Mouse (Mus musculus) neural tube, embryonic 12.5 days (tissue): ENCODE results near the gene Gm21994. TPM values are rescaled to one million over a fixed set of nuclear protein-coding genes. Genes with fewer than 3 reads are reported as not detected.
"Not testable (repeated sequence)": the region's sequence is repeated elsewhere in the genome, so short reads cannot be mapped to it uniquely, and the experiment has no call there.

Source experiments
- ATAC-seq: fragments of 200-750 bp; cut with Nextera tagmentation; 2 replicates; pipeline ENCODE4 v1.8.0; 2017; ENCODE audit warnings: low read depth, mild to moderate bottlenecking, moderate TSS enrichment, moderate library complexity; ENCODE audit not compliant: low FRiP score
- H3K27ac ChIP-seq: fragments of 300-500 bp; sonication (generic); 2 replicates; pipeline ENCODE4 v1.5.1; 2016
- H3K27me3 ChIP-seq: fragments of 300-500 bp; sonication (generic); replicated peaks from 2 replicates; pipeline ENCODE4 v1.6.1; 2016; ENCODE audit warnings: mild to moderate bottlenecking
- H3K36me3 ChIP-seq: fragments of 300-500 bp; sonication (generic); 2 replicates; pipeline ENCODE4 v1.6.1; 2016; ENCODE audit warnings: mild to moderate bottlenecking
- H3K4me1 ChIP-seq: fragments of 300-500 bp; sonication (generic); 2 replicates; pipeline ENCODE4 v1.6.1; 2016
- H3K4me2 ChIP-seq: fragments of 300-500 bp; sonication (generic); replicated peaks from 2 replicates; pipeline ENCODE4 v1.6.1; 2016; ENCODE audit warnings: mild to moderate bottlenecking
- H3K4me3 ChIP-seq: fragments of 300-500 bp; sonication (generic); 2 replicates; pipeline ENCODE4 v1.5.1; 2016
- H3K9ac ChIP-seq: fragments of 300-500 bp; sonication (generic); 2 replicates; pipeline ENCODE4 v1.6.1; 2016; ENCODE audit warnings: mild to moderate bottlenecking
- H3K9me3 ChIP-seq: fragments of 300-500 bp; sonication (generic); 2 replicates; pipeline ENCODE4 v1.6.1; 2016; ENCODE audit warnings: mild to moderate bottlenecking
- WGBS: fragments of 180-500 bp; shearing (Covaris S2); methylation state at CpG from one replicate; pipeline ENCODE4 v1.1.7; 2016; 5-methylcytosine and 5-hydroxymethylcytosine counted together
- polyA plus RNA-seq: library from polyadenylated mRNA; unstranded; fragments of >200 nt; fragmentation: Nextera tagmentation; extraction: Ambion mirVana; gene quantifications from 2 replicates; pipeline ENCODE4 v1.2.1, GENCODE M21; 2016

The Gm21994 gene
- polyA plus RNA-seq = 4.6 and 5.3 TPM in 2 replicates

DNA sequence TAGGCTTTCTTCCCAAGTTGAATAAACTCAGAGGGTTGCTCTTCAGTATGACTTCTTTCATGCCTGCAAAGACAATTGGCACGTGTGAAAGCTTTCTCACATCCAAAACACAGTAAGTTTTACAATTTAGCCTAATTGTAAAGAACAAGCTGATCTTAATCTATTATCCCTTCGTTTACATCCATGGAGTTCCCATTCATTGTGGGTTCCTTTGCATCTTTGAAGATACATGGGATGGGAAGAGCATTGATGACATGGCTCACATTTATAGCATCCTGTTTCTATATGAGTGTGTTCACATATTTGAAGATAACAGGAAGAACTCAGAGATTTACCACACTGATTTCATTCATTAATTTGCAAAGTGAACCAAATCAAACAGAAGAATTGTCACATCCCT lies at the start of gene Gm21994:
Gene Gm21994, minus strand, starts transcription at position 101 of the 400 bp plus-strand sequence.
- not testable (repeated sequence) for H3K27ac ChIP-seq, H3K36me3 ChIP-seq, H3K9ac ChIP-seq, H3K4me1 ChIP-seq, H3K4me3 ChIP-seq, H3K9me3 ChIP-seq, ATAC-seq, H3K4me2 ChIP-seq, H3K27me3 ChIP-seq
- 70% methylated on average over 2 of the region's 2 CpGs for WGBS

DNA sequence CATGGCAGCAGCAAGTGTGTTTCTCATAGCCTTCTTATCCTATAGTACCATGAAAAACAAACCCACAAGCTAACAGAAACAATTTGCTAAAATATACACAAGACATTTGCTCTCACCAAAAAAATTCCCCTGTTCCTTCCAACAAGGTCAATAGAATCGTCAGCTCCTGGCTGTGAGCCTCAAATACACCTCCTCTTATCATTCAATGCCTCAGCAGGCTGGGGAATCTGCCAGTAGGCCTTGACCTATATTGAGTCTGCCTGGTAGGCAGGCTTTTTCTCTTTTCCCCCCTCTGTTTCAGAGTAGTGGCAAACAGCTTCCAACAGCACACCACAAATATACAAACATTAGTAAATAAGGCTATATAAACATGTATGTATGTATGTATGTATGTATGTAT lies 43.7 kb upstream of the Gm21994 start:
- Histone ChIP-seq H3K9me3 (no peaks in the 10 kb centered on the region), H3K36me3 (no peaks in the 10 kb centered on the region), H3K4me2 (no peak overlapping the region), H3K27ac (no peak overlapping the region), H3K27me3 (no peaks in the 10 kb centered on the region), H3K9ac (no peak overlapping the region), H3K4me3 (no peak overlapping the region), H3K4me1 (no peaks in the 10 kb centered on the region)
- 66% methylated on average over 1 of the region's 1 CpGs for WGBS
- no peak for ATAC-seq

DNA sequence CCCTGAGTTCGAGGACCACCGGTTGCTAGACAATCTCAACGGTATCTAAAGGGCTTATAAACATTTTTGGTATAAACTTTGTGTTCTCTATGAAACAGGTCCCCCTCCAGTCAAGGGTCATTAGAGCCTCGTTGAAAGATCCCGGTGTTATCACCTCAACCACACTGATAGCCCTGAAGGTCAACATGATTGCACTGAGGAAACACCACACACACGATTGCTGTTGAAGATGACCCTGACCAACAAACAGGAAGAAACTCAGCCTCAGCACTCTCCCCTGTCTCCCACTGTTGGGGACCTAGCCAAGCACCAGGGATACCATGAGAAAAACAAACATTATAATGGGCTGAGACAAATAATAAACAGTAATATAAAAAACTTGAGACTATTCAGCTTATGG lies 38.3 kb upstream of the Gm21994 start:
- H3K36me3 ChIP-seq = no peaks in the 10 kb centered on the region
- 89% methylated on average over 6 of the region's 6 CpGs for WGBS
- no peak overlapping the region for H3K4me3 ChIP-seq
- no peak overlapping the region for H3K9ac ChIP-seq
- no peaks in the 10 kb centered on the region for H3K4me1 ChIP-seq
- ATAC-seq = no peak
- H3K4me2 ChIP-seq = no peak overlapping the region
- H3K27ac ChIP-seq = no peak overlapping the region
- no peaks in the 10 kb centered on the region for H3K27me3 ChIP-seq
- H3K9me3 ChIP-seq = no peaks in the 10 kb centered on the region

DNA sequence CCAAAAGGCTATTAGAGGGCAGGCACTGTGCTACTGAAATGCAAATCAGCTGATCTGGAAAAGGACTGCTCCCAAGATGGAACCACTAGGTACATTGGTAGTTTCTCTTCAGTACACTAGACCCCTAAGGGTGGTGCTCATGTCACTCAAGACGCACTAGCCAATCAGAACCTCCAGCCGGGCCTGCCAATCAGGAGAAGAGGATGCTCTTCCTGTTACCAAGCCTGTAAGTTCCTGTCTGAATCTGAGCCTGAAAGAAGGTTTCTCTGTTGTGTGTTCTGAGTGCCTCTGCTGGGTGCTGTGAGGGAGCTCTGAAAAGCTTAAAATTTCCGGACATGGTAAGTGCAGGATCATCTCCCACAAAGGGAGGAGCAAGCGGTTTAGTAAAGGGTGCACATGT lies 1.9 kb upstream of the Gm21994 start, which contains the start of gene Gm14124:
Gene Gm14124, plus strand, starts transcription at position 227 of the 400 bp plus-strand sequence.
- not testable (repeated sequence) for H3K4me1 ChIP-seq

DNA sequence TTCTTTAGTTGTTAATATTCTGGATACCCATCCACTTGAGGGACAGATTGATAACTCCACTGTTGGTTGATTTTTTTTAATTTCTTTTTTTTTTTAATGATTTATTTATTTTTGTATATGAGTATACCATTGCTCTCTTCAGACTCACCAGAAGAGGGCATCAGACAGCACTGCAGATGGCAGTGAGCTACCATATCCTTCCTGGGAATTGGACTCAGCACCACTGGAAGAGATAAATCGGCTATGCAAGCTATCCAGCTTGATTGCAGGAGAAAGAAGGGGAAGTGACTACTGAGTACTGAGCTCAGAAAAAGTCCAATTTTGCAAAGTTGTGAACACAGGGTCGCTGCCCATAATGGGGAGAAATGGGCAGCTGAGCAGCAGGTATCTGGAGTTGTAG lies 1.5 kb upstream of the Gm21994 start:
- H3K27me3 ChIP-seq, H3K9me3 ChIP-seq, H3K27ac ChIP-seq, H3K4me1 ChIP-seq, H3K4me3 ChIP-seq, H3K4me2 ChIP-seq, ATAC-seq, H3K9ac ChIP-seq, H3K36me3 ChIP-seq: not testable (repeated sequence)
- 79% methylated on average over 2 of the region's 2 CpGs for WGBS

More for the DNA sequence above, 1.9 kb upstream of the Gm21994 start, which contains the start of gene Gm14124:
- H3K36me3 ChIP-seq, H3K4me3 ChIP-seq, H3K27ac ChIP-seq, ATAC-seq, H3K4me2 ChIP-seq, H3K27me3 ChIP-seq, H3K9me3 ChIP-seq, H3K9ac ChIP-seq: not testable (repeated sequence)
- 79% methylated on average over 4 of the region's 4 CpGs for WGBS

DNA sequence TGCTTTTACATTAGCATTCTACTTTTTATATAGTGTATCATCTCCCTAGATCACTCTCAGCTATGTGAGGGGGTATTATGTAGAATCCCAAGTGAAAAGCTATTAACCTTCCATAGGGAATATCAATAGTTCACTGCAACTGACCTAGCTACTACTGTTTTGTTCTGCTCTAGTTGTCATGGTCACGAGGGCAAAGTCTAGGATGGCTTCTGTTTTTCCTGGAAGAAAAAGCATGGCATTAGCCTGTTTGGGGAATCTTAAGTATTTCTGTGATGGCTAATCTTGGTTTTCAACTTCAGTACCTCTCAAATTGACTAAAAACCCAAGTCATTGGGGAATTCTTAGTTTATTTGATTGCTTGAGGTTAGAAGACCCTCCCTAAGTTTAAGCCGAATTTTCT lies 12.2 kb downstream of the Gm21994 start:
- no peak overlapping the region for H3K4me3 ChIP-seq
- no peak overlapping the region for H3K9ac ChIP-seq
- H3K27me3 ChIP-seq = no peaks in the 10 kb centered on the region
- 94% methylated on average over 2 of the region's 2 CpGs for WGBS
- H3K9me3 ChIP-seq = peaks cover 21% of the 10 kb centered on the region
- H3K4me2 ChIP-seq = no peak overlapping the region
- H3K27ac ChIP-seq = no peak overlapping the region
- no peak for ATAC-seq
- peaks cover 23% of the 10 kb centered on the region for H3K36me3 ChIP-seq
- H3K4me1 ChIP-seq = no peaks in the 10 kb centered on the region

DNA sequence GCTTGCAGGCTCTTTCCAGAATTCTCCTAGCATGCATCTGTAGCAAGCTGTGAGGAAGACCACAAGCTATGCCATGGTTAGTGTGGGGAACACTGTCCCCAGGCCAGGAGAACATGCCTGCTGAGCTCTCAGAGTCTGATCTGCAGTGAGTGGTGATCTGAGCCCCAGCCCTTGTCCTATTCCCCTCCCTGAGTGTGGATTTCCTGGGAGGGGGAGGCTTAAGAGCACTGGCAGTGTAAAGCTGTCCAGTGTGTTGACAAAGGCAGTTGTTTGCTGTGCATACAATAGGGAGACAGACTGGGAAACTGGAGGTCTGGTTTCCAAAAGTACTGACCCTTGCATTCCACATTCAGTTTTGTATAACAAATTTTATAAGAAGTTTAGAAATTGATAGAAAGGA lies 32.1 kb downstream of the Gm21994 start:
- not testable (repeated sequence) for H3K9ac ChIP-seq, H3K4me2 ChIP-seq, ATAC-seq, H3K27me3 ChIP-seq, H3K4me3 ChIP-seq, H3K36me3 ChIP-seq, H3K9me3 ChIP-seq, H3K4me1 ChIP-seq, H3K27ac ChIP-seq

DNA sequence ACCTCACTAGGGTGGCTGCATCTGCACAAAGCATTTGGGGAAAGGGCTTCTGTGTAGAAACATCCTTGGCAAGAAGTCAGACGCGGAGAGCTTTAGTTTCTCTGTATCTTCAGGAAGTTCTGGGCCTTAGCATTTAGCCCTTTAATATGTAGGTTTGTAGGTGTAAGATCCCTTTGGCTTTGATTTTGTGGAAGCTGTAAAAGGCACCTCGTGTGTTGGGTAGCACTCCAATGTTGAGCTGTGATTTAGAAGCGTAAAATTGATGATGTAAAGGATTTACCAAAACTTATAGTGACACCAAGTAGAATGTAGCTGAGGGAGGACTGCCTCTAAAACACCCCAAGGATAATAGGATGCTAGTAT lies 37.0 kb downstream of the Gm21994 start:
- Histone ChIP-seq H3K9ac (peak overlapping the region; percentile 38; the same call in 1 of the 2 replicates), H3K4me3 (peak overlapping the region; percentile 42), H3K4me2 (peak overlapping the region; percentile 54)
- ATAC-seq = peak; percentile 21
- 18% methylated on average over 4 of the region's 4 CpGs for WGBS
- not testable (repeated sequence) for H3K27me3 ChIP-seq, H3K9me3 ChIP-seq, H3K36me3 ChIP-seq, H3K27ac ChIP-seq, H3K4me1 ChIP-seq

DNA sequence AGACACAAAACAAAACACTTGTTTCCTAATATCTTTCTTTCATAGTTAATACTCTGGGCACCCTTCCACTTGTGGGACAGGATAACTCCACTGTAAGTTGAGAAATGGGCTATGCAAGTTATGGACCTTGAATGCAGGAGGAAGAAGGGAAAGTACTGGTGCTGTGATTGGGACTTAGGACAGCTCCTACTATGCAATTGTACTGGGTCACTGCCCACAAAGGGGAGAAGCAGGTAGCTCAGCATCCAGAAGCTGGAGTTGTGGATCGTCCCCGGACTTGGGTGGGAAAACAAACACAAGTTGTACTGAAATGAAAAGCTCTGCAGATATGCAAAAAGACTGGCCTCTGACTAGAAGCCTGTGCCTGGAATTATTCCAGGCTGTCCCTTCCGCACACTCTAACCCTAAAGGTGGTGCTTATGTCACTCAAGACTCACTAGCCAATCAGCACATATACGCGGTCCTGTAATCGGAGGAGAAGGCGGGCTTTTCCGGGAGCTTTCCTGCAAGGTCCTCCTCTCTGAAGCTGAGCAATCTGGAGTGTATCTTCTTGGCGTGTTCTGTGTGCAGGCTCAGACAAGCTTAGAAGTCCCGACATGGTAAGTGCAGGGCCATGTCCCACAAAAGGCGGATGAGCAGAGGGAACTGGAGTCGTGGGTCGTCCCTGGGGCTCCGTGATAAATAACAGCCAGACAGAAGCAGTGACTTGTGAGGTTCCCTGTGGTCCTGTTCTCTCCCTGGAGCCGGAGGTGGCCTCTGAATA lies 37.6 kb downstream of the Gm21994 start, which contains the start of gene Zfp937:
Gene Zfp937, plus strand, starts transcription at position 474 of the 763 bp plus-strand sequence.
- Histone ChIP-seq H3K9ac (peak within 1 kb of the TSS; percentile 38; the same call in 1 of the 2 replicates), H3K4me2 (peak within 1 kb of the TSS; percentile 54), H3K4me3 (peak within 1 kb of the TSS; percentile 42)
- ATAC-seq = peak; percentile 100
- H3K36me3 ChIP-seq, H3K4me1 ChIP-seq, H3K27me3 ChIP-seq, H3K9me3 ChIP-seq, H3K27ac ChIP-seq: not testable (repeated sequence)
- 2% methylated on average over 15 of the region's 15 CpGs for WGBS

Other genes with a start within 250 kb of the Gm21994 start
- gene Zfp120, start 118.9 kb downstream of the Gm21994 start, polyA plus RNA-seq = 6.8 and 7.8 TPM in 2 replicates
- gene Gm10770, start 75.9 kb downstream of the Gm21994 start, polyA plus RNA-seq = not detected in 2 replicates
- gene Gm14139, start 73.8 kb downstream of the Gm21994 start, polyA plus RNA-seq = not detected in 2 replicates
- 11.9 and 12.3 TPM in 2 replicates for gene Zfp937, start 37.5 kb downstream of the Gm21994 start, polyA plus RNA-seq
- not detected in 2 replicates for gene Gm14124, start 1.9 kb upstream of the Gm21994 start, polyA plus RNA-seq
- gene Gm10130, start 68.1 kb upstream of the Gm21994 start, polyA plus RNA-seq = 2.0 and 2.7 TPM in 2 replicates
- 11.9 and 13.7 TPM in 2 replicates for gene 3300002I08Rik, start 107.2 kb upstream of the Gm21994 start, polyA plus RNA-seq
- 8.2 and 9.5 TPM in 2 replicates for gene Zfp442, start 195.9 kb upstream of the Gm21994 start, polyA plus RNA-seq
- 0.06 TPM in 1 of 2 replicates, not detected in the other for gene Zfp345, start 229.5 kb upstream of the Gm21994 start, polyA plus RNA-seq